ENCODE assay signal across 35 mouse cellular contexts in the genomic region with DNA sequence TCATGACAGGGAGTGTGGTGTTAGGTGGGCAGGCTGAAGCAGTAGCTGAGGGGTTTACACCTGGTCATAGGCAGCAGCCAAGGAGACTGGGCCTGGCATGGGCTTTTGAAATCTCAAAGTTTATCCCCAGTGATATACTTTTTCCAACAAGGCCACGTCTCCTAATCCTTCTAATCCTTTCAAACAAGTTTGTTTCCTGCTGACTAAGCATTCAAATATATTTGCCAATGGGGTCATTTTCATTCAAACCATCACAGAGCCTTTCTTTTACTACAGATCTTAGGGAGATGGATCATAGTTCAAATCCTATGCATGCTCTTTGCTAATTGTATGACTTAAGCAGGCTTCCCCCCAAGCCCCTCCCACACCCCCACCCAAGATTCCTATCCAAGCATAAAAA.
"Had no signal": no experiment of that assay in that cellular context is flagged by ENCODE, and none has a peak within 500 bp of the region (broad histone marks: within the 10 kb centered on the region; RNA-seq: fewer than 3 reads in every experiment).

No protein-coding gene starts in this region.

- H3K4me2 ChIP-seq: heart, embryonic 11.5 days; heart, embryonic 13.5 days; heart, embryonic 15.5 days; hindbrain, embryonic 12.5 days; hindbrain, embryonic 13.5 days; hindbrain, embryonic 14.5 days; hindbrain, embryonic 15.5 days; intestine, embryonic 15.5 days; kidney, embryonic 15.5 days had no signal

- H3K4me3 ChIP-seq: heart, embryonic 10.5 days; heart, embryonic 13.5 days; heart, embryonic 15.5 days; hindbrain, embryonic 10.5 days; hindbrain, embryonic 12.5 days; hindbrain, embryonic 13.5 days; hindbrain, embryonic 15.5 days; intestine, embryonic 15.5 days; kidney, embryonic 15.5 days; layer of hippocampus, adult 2 months; left cerebral cortex, adult 2 months had no signal

- H3K27me3 ChIP-seq: heart, embryonic 13.5 days; heart, embryonic 15.5 days; hindbrain, embryonic 12.5 days; hindbrain, embryonic 13.5 days; hindbrain, embryonic 15.5 days; intestine, embryonic 15.5 days; kidney, embryonic 15.5 days had no signal

- H3K9ac ChIP-seq: heart, embryonic 13.5 days; heart, embryonic 15.5 days; hindbrain, embryonic 12.5 days; hindbrain, embryonic 13.5 days; hindbrain, embryonic 14.5 days; hindbrain, embryonic 15.5 days; intestine, embryonic 15.5 days; kidney, embryonic 15.5 days had no signal

- ATAC-seq: hindbrain, embryonic 16.5 days; hindbrain, postnatal 0 days; inflammation-experienced regulatory T-cells, adult 6 months; intestine, embryonic 15.5 days; intestine, embryonic 16.5 days; intestine, postnatal 0 days had no signal

- H3K9me3 ChIP-seq: heart, embryonic 10.5 days; heart, embryonic 15.5 days; hindbrain, embryonic 12.5 days; hindbrain, embryonic 13.5 days; hindbrain, embryonic 15.5 days; intestine, embryonic 15.5 days; kidney, embryonic 15.5 days had no signal

- H3K27ac ChIP-seq: heart, embryonic 10.5 days; heart, embryonic 13.5 days; heart, embryonic 15.5 days; hindbrain, embryonic 10.5 days; hindbrain, embryonic 12.5 days; hindbrain, embryonic 13.5 days; hindbrain, embryonic 14.5 days; hindbrain, embryonic 15.5 days; hindbrain, postnatal 0 days; intestine, embryonic 15.5 days; kidney, embryonic 15.5 days; kidney, postnatal 0 days; layer of hippocampus, adult 2 months; left cerebral cortex, adult 2 months had no signal

- H3K4me1 ChIP-seq: heart, embryonic 10.5 days; heart, embryonic 13.5 days; heart, embryonic 15.5 days; hindbrain, embryonic 10.5 days; hindbrain, embryonic 12.5 days; hindbrain, embryonic 15.5 days; intestine, embryonic 15.5 days; kidney, embryonic 15.5 days had no signal

- DNase-seq: heart, postnatal 10 days; heart, postnatal 14 days; heart, postnatal 36 days; heart, postnatal 4 days; kidney, adult 11 months; kidney, adult 18-20 months; kidney, adult 2 months; kidney, adult 8-10 months; kidney, adult 9 months; kidney, postnatal 10 days; kidney, postnatal 14 days; kidney, postnatal 25 days; kidney, postnatal 36 days; kidney, postnatal 4 days; layer of hippocampus, adult 9-11 months; layer of hippocampus, postnatal 36 days had no signal

- H3K36me3 ChIP-seq: heart, embryonic 10.5 days; heart, embryonic 13.5 days; heart, embryonic 15.5 days; hindbrain, embryonic 10.5 days; hindbrain, embryonic 12.5 days; hindbrain, embryonic 13.5 days; hindbrain, embryonic 15.5 days; intestine, embryonic 15.5 days; kidney, embryonic 15.5 days had no signal
